Mouse (Mus musculus) heart, postnatal 10 days (tissue): ENCODE results near the gene Hist1h3g. TPM values are rescaled to one million over a fixed set of nuclear protein-coding genes. Genes with fewer than 3 reads are reported as not detected.
A peak's percentile ranks its signal among the peaks of the same experiment; 100 is the strongest.
"Not testable (repeated sequence)": the region's sequence is repeated elsewhere in the genome, so short reads cannot be mapped to it uniquely, and the experiment has no call there.

Experiments
- DNase-seq, 2 experiments: peaks; one replicate each; pipeline ENCODE4 v3.0.0; 2021
- intact Hi-C: fragments of 180-260 bp; cut with DNase I; formaldehyde crosslinking; loops from one replicate; pipeline ENCODE4 v1.15.1; 2025
- total RNA-seq, 2 experiments: library from RNA; stranded (reverse); gene quantifications; 2 replicates each; pipeline ENCODE4 v1.2.3; 2021

The Hist1h3g gene
- total RNA-seq, 2 experiments from 2014 or later, result 45.9 to 66.2 TPM

DNA sequence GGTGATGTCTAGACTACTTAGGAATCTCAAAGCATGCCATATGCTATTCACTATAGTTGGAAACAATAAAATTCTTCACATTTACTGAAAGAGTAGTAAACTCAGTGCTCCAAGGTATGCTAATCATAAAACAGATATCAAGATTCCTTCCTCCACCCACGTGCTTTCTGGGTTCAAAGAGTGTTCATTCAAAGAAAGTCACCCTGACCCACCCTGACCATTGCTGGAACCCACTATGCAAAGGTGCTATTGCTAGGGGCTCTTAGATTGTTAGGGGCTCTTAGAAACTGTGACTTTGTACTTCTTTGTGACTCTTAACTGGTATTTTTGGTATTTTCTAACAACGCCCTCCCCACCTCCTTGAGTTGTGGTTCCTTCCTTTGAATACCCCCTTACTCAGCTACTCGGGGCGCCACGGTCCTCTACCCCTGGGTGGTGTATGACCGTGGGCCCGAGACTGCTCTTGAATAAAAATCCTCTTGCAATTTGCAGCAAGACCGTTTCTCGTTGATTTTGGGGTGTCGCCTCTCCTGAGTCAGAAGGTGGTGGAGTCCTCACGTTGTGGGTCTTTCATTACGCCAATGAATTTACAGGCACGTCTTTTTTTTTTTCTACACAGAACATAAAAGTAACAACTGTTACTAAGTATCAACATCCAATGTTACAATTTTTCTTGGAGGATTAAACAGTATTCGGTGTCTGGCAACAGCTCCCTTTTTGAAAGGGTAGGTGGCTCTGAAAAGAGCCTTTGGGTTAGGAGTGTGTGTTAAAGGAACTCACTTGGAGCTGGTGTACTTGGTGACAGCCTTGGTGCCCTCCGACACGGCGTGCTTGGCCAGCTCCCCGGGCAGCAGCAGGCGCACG, 38.0 kb downstream of the Hist1h3g start:
- DNase-seq, intact Hi-C loops: not testable (repeated sequence)

DNA sequence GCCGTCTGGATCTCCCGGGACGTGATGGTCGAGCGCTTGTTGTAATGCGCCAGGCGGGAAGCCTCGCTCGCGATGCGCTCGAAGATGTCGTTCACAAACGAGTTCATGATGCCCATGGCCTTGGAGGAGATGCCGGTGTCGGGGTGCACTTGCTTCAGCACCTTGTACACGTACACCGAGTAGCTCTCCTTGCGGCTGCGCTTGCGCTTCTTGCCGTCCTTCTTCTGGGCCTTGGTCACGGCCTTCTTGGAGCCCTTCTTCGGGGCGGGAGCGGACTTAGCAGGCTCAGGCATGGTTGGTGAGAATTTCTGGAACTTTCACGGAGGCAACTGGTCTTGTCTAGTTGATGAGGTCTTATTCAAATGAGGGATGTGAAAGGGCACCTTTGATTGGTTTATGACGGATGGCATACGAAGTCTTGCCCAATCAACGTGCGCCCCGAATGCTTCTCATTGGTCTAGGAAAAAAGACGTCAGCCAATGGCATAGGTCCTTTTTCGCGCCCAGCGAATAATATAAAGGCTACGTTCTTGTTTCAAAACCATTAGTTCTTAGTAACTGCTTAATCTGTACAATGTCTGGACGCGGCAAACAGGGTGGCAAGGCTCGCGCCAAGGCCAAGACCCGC, 38.8 kb downstream of the Hist1h3g start, which contains the start of the genes Hist1h2bf and Hist1h2ad:
Hist1h2bf (minus strand) TSS at position 299 of the 627 bp plus-strand sequence.
Hist1h2ad (plus strand) TSS at position 484 of the 627 bp plus-strand sequence.
- peak; percentile 91 to 92 for DNase-seq
- intact Hi-C loops, result loop anchor here (1.0 kb wide), 1 partner anchor 47 kb away; the partner anchor contains the start of gene Hist1h2be

DNA sequence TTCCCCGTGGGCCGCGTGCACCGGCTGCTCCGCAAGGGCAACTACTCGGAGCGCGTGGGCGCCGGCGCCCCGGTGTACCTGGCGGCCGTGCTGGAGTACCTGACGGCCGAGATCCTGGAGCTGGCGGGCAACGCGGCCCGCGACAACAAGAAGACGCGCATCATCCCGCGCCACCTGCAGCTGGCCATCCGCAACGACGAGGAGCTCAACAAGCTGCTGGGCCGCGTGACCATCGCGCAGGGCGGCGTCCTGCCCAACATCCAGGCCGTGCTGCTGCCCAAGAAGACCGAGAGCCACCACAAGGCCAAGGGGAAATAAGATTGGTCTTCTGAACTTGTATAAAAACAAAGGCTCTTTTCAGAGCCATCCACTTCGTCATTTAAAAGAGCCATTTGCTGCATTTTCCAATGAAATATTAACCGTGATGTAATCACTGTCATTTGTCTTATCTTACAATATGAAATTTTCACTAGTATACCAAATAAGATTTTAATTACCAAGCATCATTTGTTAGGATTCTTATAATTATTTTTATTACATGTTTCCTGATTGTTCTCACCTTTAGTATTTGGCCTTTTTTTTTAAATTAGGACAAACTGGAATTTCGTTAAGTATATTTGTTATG, 39.4 kb downstream of the Hist1h3g start:
- intact Hi-C loops, result loop anchor here (1.0 kb wide), 1 partner anchor 47 kb away; the partner anchor contains the start of gene Hist1h2be
- not testable (repeated sequence) for DNase-seq

DNA sequence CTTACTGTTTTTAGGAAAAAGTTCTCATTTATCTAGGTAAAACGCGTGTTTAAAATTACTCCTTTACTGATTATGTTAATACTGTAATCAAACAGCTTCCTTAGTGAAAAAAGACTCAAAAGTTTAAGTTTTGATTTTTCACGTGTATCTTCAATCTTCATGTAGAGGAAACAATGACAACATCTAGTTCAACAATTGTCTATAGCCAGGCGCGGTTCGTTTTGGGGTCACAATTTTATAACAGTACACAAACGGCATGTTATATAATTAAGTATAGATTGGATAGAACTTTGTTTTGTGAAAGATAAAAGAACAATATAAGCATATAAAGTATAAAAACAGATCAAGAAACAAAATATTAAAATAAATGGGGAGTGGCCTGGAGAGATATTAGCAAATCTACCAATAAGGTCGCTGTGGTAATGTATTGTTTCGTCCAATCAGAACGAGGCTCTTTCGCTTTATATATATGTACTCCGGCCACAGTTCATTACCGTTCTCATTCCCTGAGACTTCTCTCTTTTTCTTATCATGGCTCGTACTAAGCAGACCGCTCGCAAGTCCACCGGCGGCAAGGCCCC, 40.1 kb downstream of the Hist1h3g start, which contains the start of gene Hist1h3d:
Hist1h3d (plus strand) TSS at position 493 of the 581 bp plus-strand sequence.
- peak; percentile 73 to 74 for DNase-seq

DNA sequence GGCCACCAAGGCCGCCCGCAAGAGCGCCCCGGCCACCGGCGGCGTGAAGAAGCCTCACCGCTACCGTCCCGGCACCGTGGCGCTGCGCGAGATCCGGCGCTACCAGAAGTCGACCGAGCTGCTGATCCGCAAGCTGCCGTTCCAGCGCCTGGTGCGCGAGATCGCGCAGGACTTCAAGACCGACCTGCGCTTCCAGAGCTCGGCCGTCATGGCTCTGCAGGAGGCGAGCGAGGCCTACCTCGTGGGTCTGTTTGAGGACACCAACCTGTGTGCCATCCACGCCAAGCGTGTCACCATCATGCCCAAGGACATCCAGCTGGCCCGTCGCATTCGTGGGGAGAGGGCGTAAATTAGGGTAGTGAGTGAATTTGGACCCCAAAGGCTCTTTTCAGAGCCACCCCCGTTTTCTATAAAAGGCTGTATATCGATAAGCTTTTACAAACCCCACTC, 40.7 kb downstream of the Hist1h3g start:
- DNase-seq, intact Hi-C loops: not testable (repeated sequence)

More for the DNA sequence above, 40.1 kb downstream of the Hist1h3g start, which contains the start of gene Hist1h3d:
- intact Hi-C loops, result no loop called here

DNA sequence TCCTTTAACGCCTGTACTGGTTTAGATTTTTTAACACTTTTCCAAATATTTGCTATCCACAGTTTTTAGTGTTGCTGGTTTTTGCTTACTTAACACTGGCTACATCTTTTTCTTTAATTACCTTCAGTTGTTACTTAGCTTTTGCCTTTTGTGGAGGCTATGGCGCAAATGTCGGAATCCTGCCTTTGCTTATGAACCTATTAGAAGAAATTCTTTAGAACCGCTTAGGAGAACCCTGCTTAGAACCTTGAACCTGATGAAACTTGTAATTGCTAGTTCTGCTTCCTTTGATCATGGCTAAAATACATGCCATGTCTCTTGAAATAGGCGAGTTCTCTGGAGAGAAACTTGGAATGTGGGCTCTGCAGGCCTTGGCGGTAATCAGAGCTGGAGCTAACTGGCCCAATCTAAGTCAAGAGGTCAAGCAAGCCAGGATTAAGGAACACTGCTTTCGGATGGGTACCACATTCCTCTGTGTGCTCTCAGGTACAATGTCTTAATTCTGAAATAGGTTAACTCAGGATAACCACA, 41.2 kb downstream of the Hist1h3g start:
- no peak for DNase-seq
- intact Hi-C loops, result no loop called here

DNA sequence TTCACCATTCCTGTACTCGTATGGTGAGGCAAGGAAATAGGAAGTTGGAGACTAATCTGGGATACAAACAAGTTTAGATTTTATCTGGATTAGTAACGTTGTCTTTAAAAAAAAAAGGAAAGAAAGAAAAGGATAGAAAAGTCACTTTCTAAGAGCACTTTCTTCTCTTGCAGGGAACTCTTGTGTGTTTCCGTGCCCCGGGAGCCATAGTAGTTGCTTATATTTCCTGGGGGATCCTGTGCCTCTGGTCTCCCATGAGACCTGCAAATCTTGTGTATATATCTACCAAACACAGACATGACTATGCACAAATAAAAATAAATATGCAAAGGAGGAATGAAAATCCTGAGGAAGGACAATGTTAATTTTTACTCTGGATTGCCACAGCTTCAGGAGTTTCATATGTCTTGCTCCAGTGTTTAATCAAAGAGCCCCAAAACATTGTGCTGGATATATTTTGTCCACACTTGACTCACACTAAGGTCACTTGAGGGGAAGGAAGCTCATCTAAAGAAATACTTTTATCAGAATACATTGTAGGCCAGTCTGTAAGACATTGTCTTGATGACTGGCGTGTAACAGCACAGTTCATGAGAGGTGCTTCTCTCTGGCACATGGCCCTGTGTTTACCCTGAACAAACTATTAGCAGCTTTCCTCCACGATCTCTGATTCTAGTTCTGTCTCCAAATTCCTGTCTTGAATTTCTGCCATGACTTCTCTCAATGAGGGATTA, 41.9 kb downstream of the Hist1h3g start:
- intact Hi-C loops, result no loop called here
- DNase-seq, result no peak

DNA sequence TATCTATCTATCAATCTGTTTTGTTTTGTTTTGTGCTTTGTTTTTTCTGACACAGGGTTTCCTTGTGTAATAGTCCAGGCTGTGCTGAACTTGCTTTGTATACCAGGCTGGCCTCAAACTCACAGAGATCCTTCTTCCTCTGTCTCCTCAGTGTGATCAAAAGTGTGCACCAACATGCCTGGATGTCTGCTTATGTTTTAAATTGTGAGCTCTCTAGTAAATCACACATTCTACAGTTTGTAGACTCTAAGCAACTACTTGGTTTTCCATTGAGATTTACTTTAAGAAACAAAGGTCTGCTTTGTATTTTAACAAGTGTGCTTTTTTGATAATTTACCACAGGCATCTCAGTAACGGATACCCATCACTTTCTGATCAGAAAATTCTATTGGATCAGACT, 42.6 kb downstream of the Hist1h3g start:
- intact Hi-C loops, result no loop called here
- DNase-seq, result no peak

DNA sequence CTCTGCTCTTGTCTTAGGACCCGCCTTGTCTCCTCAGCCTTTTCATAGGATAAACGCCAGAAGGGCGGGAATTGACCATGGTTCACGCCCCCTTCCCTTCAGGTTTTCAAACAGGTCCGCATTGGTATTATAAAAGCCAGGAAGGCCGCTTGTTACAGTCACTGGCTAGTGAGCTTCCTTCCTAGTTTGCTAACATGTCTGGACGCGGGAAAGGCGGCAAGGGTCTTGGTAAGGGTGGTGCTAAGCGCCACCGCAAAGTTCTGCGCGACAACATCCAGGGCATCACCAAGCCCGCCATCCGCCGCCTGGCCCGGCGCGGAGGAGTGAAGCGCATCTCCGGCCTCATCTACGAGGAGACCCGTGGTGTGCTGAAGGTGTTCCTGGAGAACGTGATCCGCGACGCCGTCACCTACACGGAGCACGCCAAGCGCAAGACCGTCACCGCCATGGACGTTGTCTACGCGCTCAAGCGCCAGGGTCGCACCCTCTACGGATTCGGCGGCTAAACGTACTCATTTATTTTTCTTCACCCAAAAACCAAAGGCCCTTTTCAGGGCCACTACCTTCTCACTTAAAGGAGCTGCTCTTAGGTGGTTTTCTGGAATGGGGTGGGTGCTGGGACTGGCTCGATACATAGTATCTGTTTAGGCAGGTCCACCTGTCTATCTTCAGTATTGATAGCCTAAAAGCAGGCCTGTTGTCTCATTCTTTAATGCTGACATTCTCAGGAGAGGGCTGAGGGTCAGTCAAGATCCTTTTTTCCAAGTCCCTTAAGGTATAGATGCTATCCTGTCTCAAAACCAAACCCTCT, 46.4 kb downstream of the Hist1h3g start, which contains the start of gene Hist1h4d:
Hist1h4d (plus strand) TSS at position 191 of the 811 bp plus-strand sequence.
- intact Hi-C loops, result loop anchor here (5.0 kb wide), 3 partner anchors 49 to 1539 kb away; partner anchors contain the start of genes Hist1h2af, Hist1h2ag, Hist1h2bj and Hist1h4h
- DNase-seq, result peak; percentile 98 to 99

DNA sequence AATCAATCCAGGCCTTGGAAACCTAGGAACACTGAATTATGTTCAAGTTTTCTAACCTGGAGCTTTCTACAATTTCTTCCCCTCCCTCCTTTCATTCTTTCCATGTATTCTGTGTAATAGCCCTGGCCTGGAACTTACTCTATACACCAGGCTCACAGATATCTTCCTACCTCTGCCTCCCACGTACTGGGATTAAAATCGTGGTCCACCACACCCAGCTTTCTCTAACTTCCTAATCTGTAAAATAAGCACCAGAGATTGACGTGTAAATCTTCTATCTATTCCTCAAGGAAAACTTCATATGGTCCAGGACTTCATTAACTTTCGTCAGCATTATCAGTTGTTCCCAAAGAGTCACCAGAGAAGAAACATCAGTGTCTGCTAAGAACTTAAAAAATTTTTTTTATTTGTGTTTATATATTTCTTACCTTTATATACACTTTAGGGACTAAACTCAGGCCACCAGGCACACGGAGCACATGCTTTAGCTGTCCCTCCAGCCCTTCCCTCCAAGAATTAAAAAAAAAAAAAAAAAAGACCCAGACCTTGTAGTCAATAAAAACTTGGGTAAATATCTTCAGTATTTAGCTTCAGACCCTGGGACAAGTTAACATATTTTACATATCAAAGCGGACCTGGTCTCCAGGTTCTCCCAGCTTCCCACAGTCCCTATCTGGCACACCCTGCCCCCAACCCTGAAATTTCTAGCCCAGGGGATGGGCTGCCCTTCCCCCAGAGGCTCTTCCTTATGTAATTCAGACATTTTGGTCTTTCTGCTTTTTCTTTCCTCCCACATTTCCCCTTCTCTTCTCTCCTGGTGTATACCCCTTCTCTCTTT, 47.2 kb downstream of the Hist1h3g start:
- no peak for DNase-seq
- intact Hi-C loops, result loop anchor here (5.0 kb wide), 3 partner anchors 50 to 1540 kb away; partner anchors contain the start of genes Hist1h2af, Hist1h2ag, Hist1h2bj and Hist1h4h

DNA sequence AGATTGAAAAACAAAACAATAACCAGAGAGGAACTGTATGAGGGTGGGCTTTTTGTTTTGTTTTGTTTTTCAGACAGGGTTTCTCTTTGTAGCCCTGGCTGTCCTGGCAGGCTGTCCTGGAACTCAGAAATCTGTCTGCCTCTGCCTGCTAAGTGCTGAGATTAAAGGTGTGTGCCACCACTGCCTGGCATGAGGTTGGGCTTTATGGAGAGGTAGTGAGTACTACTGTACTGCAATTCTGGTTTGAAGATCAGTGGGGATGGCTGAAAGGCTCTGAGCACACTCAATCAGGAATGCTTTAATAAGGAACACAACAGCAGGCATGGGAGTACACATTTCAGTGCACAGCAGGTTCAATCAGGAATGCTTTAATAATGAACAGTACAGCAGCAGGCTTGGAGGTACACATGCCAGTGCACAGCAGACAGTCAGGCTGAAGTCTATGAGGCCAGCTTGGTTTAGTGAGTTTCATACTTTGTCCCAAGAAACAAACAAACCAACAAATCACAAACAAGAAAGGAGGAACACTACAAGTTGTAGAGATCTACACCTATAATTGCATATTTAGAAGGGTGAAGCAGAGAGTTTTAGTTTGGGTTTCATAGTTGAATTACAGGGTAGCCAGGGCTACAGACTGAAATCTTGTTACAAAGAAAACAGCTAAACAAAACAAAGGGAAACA, 48.3 kb downstream of the Hist1h3g start:
- intact Hi-C loops, result loop anchor here (5.0 kb wide), 3 partner anchors 51 to 1541 kb away; partner anchors contain the start of genes Hist1h2af, Hist1h2ag, Hist1h2bj and Hist1h4h
- DNase-seq, result no peak

DNA sequence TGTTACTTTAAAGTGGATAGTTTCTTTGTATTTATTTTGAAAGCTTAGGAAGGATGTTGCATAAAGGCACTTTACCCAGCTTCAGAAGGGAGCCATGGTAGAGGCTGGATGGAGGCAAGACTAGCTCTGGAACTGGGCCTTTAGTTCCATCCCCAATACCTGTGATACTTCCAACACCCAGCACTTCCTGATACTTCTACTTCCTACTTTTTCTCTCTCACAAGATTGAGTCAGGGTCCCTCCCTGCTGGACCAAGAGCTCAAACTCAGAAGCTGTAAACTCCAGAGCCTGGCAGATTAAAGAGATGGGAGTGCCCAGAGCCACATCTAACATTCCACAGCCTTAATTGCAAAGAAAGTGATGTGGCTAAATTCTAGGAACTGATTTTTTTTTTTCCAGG, 49.1 kb downstream of the Hist1h3g start:
- intact Hi-C loops, result loop anchor here (5.0 kb wide), 3 partner anchors 52 to 1542 kb away; partner anchors contain the start of genes Hist1h2af, Hist1h2ag, Hist1h2bj and Hist1h4h

DNA sequence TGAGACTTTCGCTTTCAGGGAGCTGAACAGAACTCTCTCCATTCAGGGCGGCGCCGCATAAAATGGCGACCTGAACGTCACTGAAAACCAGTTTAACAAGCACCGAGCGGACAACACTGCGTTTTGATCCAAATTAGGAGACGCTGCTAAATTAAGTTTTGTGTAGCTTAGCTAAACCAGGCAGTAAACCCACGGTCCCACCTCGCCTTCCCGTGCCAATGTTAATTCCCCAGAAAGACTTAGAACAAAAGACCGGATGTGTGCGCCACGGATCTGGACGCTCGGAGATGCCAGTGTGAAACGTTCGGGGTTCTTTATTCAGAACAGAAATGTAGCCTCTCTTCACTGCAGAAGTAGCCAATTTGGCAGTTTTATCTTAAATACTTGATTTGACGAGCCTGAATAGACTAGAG, 49.8 kb downstream of the Hist1h3g start:
- DNase-seq, result peak; percentile 81 to 87
- intact Hi-C loops, result loop anchor here (5.0 kb wide), 3 partner anchors 37 to 112 kb away; partner anchors contain the start of genes Hist1h1e, Hist1h1t, Hist1h2ac and Hist1h2bc

More for the DNA sequence above, 49.1 kb downstream of the Hist1h3g start:
- DNase-seq, result no peak
